ENCODE assay signal across 10 mouse cellular contexts in genomic region chr14:30869391-30869801, GRCm38 (mm10). TPM values are rescaled to one million over a fixed set of nuclear protein-coding genes. Genes with fewer than 3 reads are reported as not detected.
A peak's percentile ranks its signal among the peaks of the same experiment; 100 is the strongest.
DNase-seq lines count a peak whose midpoint lies in the region; ATAC-seq and TF ChIP-seq lines count a peak whose summit lies in the region.
"Had no signal": no experiment of that assay in that cellular context is flagged by ENCODE, and none has a peak within 500 bp of the region (broad histone marks: within the 10 kb centered on the region; RNA-seq: fewer than 3 reads in every experiment).

No protein-coding gene starts in this region.

- peaks cover 25% of the 10 kb centered on the region for H3K4me1 ChIP-seq in kidney, embryonic 15.5 days
- H3K4me1 ChIP-seq in heart, adult 2 months (ENCODE audit: control insufficient read depth, insufficient read depth, low read length), result peaks cover 12% of the 10 kb centered on the region
- H3K4me1 ChIP-seq in limb, embryonic 13.5 days, result peaks cover 40% of the 10 kb centered on the region
- H3K4me1 ChIP-seq in megakaryocyte, embryonic 14.5 days, result peaks cover 81% of the 10 kb centered on the region
- no peaks in the 10 kb centered on the region for H3K4me1 ChIP-seq in forebrain, embryonic 14.5 days (ENCODE audit: control insufficient read depth, insufficient read depth, low read length)

- DNase-seq in kidney, adult 11 months, result no peak
- peak; percentile 74 to 79 for DNase-seq in heart, adult 2 months
- no peak for DNase-seq in right cerebral cortex, postnatal 10 days (ENCODE audit: low spot score in 2 of 2)
- no peak for DNase-seq in forebrain, embryonic 14.5 days (ENCODE audit: low spot score)
- DNase-seq in layer of hippocampus, postnatal 25 days (ENCODE audit: extremely low spot score in 1 of 2, low spot score in 1 of 2), result no peak
- DNase-seq: right cerebral cortex, adult 18-20 months had no signal

- H3K79me2 ChIP-seq in heart, adult 2 months (replicated peaks; ENCODE audit: control insufficient read depth, insufficient read depth, low read length), result no peaks in the 10 kb centered on the region

- H3K9me3 ChIP-seq in kidney, embryonic 15.5 days (replicated peaks), result no peaks in the 10 kb centered on the region
- H3K9me3 ChIP-seq in limb, embryonic 13.5 days, result no peaks in the 10 kb centered on the region
- no peaks in the 10 kb centered on the region for H3K9me3 ChIP-seq in megakaryocyte, embryonic 14.5 days
- H3K9me3 ChIP-seq in forebrain, embryonic 14.5 days (replicated peaks; ENCODE audit: control insufficient read depth, low read length), result no peaks in the 10 kb centered on the region

- H3K9ac ChIP-seq in kidney, embryonic 15.5 days, result no peak overlapping the region
- peak overlapping the region; percentile 33 for H3K9ac ChIP-seq in heart, adult 2 months (ENCODE audit: low read depth, low read length)
- peak overlapping the region; percentile 19; the same call in 1 of the 2 replicates for H3K9ac ChIP-seq in limb, embryonic 13.5 days
- H3K9ac ChIP-seq in forebrain, embryonic 14.5 days (ENCODE audit: low read length), result no peak overlapping the region

- ATAC-seq in kidney, embryonic 15.5 days (replicated peaks; ENCODE audit: low FRiP score), result no peak
- ATAC-seq in limb, embryonic 13.5 days (ENCODE audit: low FRiP score, low read depth), result no peak
- no peak for ATAC-seq in forebrain, embryonic 14.5 days

- peak; percentile 81; the same call in 1 of the 2 replicates for TF ChIP-seq EP300 in heart, adult 2 months (IDR thresholded peaks at IDR 0.05; ENCODE audit: insufficient read depth, low read depth, low read length)

- H3K27me3 ChIP-seq in kidney, embryonic 15.5 days, result no peaks in the 10 kb centered on the region
- no peaks in the 10 kb centered on the region for H3K27me3 ChIP-seq in heart, adult 2 months (ENCODE audit: control insufficient read depth, insufficient read depth, low read length)
- no peaks in the 10 kb centered on the region for H3K27me3 ChIP-seq in limb, embryonic 13.5 days
- H3K27me3 ChIP-seq in megakaryocyte, embryonic 14.5 days (replicated peaks), result no peaks in the 10 kb centered on the region
- no peaks in the 10 kb centered on the region for H3K27me3 ChIP-seq in forebrain, embryonic 14.5 days (replicated peaks; ENCODE audit: control insufficient read depth, insufficient read depth, low read length)

- intact Hi-C loops in heart, adult 2 months (cut with DNase I), result loop anchor here (5.0 kb wide), 3 partner anchors 42 to 277 kb away; partner anchors contain the start of gene Tmem110

- H3K27ac ChIP-seq in kidney, embryonic 15.5 days, result peak overlapping the region; percentile 84
- peak overlapping the region; percentile 75 for H3K27ac ChIP-seq in heart, adult 2 months
- H3K27ac ChIP-seq in limb, embryonic 13.5 days, result peak overlapping the region; percentile 82
- H3K27ac ChIP-seq in forebrain, embryonic 14.5 days (ENCODE audit: low read depth, low read length), result no peak overlapping the region

- 0 out of 2 replicates have a peak, but pooled peaks have one; percentile 15 for TF ChIP-seq CTCF in heart, adult 2 months (IDR thresholded peaks at IDR 0.05)

- H3K4me3 ChIP-seq in kidney, embryonic 15.5 days (replicated peaks), result no peak overlapping the region
- no peak overlapping the region for H3K4me3 ChIP-seq in heart, adult 2 months
- H3K4me3 ChIP-seq in limb, embryonic 13.5 days, result no peak overlapping the region
- H3K4me3 ChIP-seq in megakaryocyte, embryonic 14.5 days (replicated peaks), result peak overlapping the region; percentile 54
- no peak overlapping the region for H3K4me3 ChIP-seq in forebrain, embryonic 14.5 days (ENCODE audit: low read depth, low read length)

- peak; percentile 61; the same call in 1 of the 2 replicates for TF ChIP-seq POLR2A in heart, adult 2 months (IDR thresholded peaks at IDR 0.05; ENCODE audit: insufficient read depth, low read depth, low read length)

- peaks cover 53% of the 10 kb centered on the region for H3K36me3 ChIP-seq in kidney, embryonic 15.5 days
- H3K36me3 ChIP-seq in heart, adult 2 months (ENCODE audit: control insufficient read depth, insufficient read depth, low read length), result peaks cover 2% of the 10 kb centered on the region; the same call in 1 of the 2 replicates
- H3K36me3 ChIP-seq in limb, embryonic 13.5 days, result peaks cover 64% of the 10 kb centered on the region
- H3K36me3 ChIP-seq in megakaryocyte, embryonic 14.5 days (replicated peaks; ENCODE audit: low read length), result peaks cover 65% of the 10 kb centered on the region
- peaks cover 21% of the 10 kb centered on the region for H3K36me3 ChIP-seq in forebrain, embryonic 14.5 days (ENCODE audit: control insufficient read depth, insufficient read depth, low read length)

- no peak overlapping the region for H3K4me2 ChIP-seq in kidney, embryonic 15.5 days
- peak overlapping the region; percentile 32; the same call in 1 of the 2 replicates for H3K4me2 ChIP-seq in limb, embryonic 13.5 days (replicated peaks)
- no peak overlapping the region for H3K4me2 ChIP-seq in forebrain, embryonic 14.5 days (ENCODE audit: low read length)

- WGBS in kidney, embryonic 15.5 days, result 78% methylated on average over 8 of the region's 8 CpGs
- WGBS in heart, adult 2 months, result 50% methylated on average over 8 of the region's 8 CpGs
- WGBS in limb, embryonic 13.5 days, result 79% methylated on average over 8 of the region's 8 CpGs
- 89% methylated on average over 8 of the region's 8 CpGs for WGBS in forebrain, embryonic 14.5 days

RNA-seq across cellular contexts. Expression of gene Mustn1, which starts 9.6 kb away (rescaled TPM):
- polyA plus RNA-seq in kidney, embryonic 15.5 days (2015; fragmentation: Nextera tagmentation; extraction: Ambion mirVana), result 5.0 and 5.3 TPM in 2 replicates
- total RNA-seq in heart, adult 2 months (2021), result 10 to 100 TPM; 14.4 to 15.9 TPM
- 13.6 and 17.7 TPM in 2 replicates for polyA plus RNA-seq in heart, adult 2 months (2012; rRNA removed)
- polyA plus RNA-seq in limb, embryonic 13.5 days (2015; fragmentation: Nextera tagmentation; extraction: Ambion mirVana), result 13.1 and 13.9 TPM in 2 replicates
- polyA plus RNA-seq in megakaryocyte, embryonic 14.5 days (2012; ENCODE audit: insufficient read depth, low replicate concordance), result 4.1 TPM in 1 of 2 replicates, not detected in the other
- polyA plus RNA-seq in forebrain, embryonic 14.5 days (2014; fragmentation: Nextera tagmentation; extraction: Ambion mirVana), result 0.74 and 1.0 TPM in 2 replicates
- 1 to 10 TPM; 1.3 TPM for total RNA-seq in layer of hippocampus, postnatal 25 days (2021)
- total RNA-seq: hematopoietic stem cell, adult 5-6 weeks had no signal

RNA-seq across cellular contexts. Expression of gene Itih4, which starts 16.9 kb away (rescaled TPM):
- polyA plus RNA-seq in kidney, embryonic 15.5 days (2015; fragmentation: Nextera tagmentation; extraction: Ambion mirVana), result 0.93 and 1.6 TPM in 2 replicates
- 1 to 10 TPM; 7.1 to 7.3 TPM for total RNA-seq in heart, adult 2 months (2021)
- polyA plus RNA-seq in heart, adult 2 months (2012; rRNA removed), result 4.7 and 7.0 TPM in 2 replicates
- polyA plus RNA-seq in limb, embryonic 13.5 days (2015; fragmentation: Nextera tagmentation; extraction: Ambion mirVana), result 0.06 TPM in 2 replicates
- 0.04 TPM in 1 of 2 replicates, not detected in the other for polyA plus RNA-seq in megakaryocyte, embryonic 14.5 days (2012; ENCODE audit: insufficient read depth, low replicate concordance)
- not detected in 2 replicates for polyA plus RNA-seq in forebrain, embryonic 14.5 days (2014; fragmentation: Nextera tagmentation; extraction: Ambion mirVana)
- not detected for total RNA-seq in layer of hippocampus, postnatal 25 days (2021)
- total RNA-seq: hematopoietic stem cell, adult 5-6 weeks had no signal

RNA-seq across cellular contexts. Expression of gene Tmem110, which starts 44.0 kb away (rescaled TPM):
- 25.8 and 26.3 TPM in 2 replicates for polyA plus RNA-seq in kidney, embryonic 15.5 days (2015; fragmentation: Nextera tagmentation; extraction: Ambion mirVana)
- total RNA-seq in heart, adult 2 months (2021), result 1 to 10 TPM; 7.3 to 9.4 TPM
- 13.1 and 14.3 TPM in 2 replicates for polyA plus RNA-seq in heart, adult 2 months (2012; rRNA removed)
- polyA plus RNA-seq in limb, embryonic 13.5 days (2015; fragmentation: Nextera tagmentation; extraction: Ambion mirVana), result 30.4 and 32.4 TPM in 2 replicates
- polyA plus RNA-seq in megakaryocyte, embryonic 14.5 days (2012; ENCODE audit: insufficient read depth, low replicate concordance), result 21.4 and 29.3 TPM in 2 replicates
- polyA plus RNA-seq in forebrain, embryonic 14.5 days (2014; fragmentation: Nextera tagmentation; extraction: Ambion mirVana), result 15.6 and 16.4 TPM in 2 replicates
- 10 to 100 TPM; 19.2 to 24.6 TPM for total RNA-seq in layer of hippocampus, postnatal 25 days (2021)

RNA-seq across cellular contexts. Expression of gene Itih3, which starts 54.2 kb away (rescaled TPM):
- 2.6 and 5.0 TPM in 2 replicates for polyA plus RNA-seq in kidney, embryonic 15.5 days (2015; fragmentation: Nextera tagmentation; extraction: Ambion mirVana)
- total RNA-seq in heart, adult 2 months (2021), result under 1 TPM; 0.82 to 0.86 TPM
- 0.25 and 0.44 TPM in 2 replicates for polyA plus RNA-seq in heart, adult 2 months (2012; rRNA removed)
- 0.06 and 0.47 TPM in 2 replicates for polyA plus RNA-seq in limb, embryonic 13.5 days (2015; fragmentation: Nextera tagmentation; extraction: Ambion mirVana)
- polyA plus RNA-seq in megakaryocyte, embryonic 14.5 days (2012; ENCODE audit: insufficient read depth, low replicate concordance), result not detected in 2 replicates
- 0.19 and 0.62 TPM in 2 replicates for polyA plus RNA-seq in forebrain, embryonic 14.5 days (2014; fragmentation: Nextera tagmentation; extraction: Ambion mirVana)
- total RNA-seq in layer of hippocampus, postnatal 25 days (2021), result 10 to 100 TPM; 25.4 to 25.7 TPM
- total RNA-seq: hematopoietic stem cell, adult 5-6 weeks had no signal

Comparison
In these comparisons a context has a peak if more than half of its experiments do, and no peak if none do; other contexts are left out.
1. H3K9ac ChIP-seq: peak in heart, adult 2 months (single experiment) and limb, embryonic 13.5 days (single experiment); none in kidney, embryonic 15.5 days (single experiment) and forebrain, embryonic 14.5 days (single experiment).
2. DNase-seq: peak in heart, adult 2 months (2 of 2); none in kidney, adult 11 months (single experiment), right cerebral cortex, postnatal 10 days (0 of 2), forebrain, embryonic 14.5 days (single experiment) and layer of hippocampus, postnatal 25 days (0 of 2).